Mouse (Mus musculus) limb, embryonic 14.5 days (tissue): ENCODE data around the gene Sptbn1. TPM values are rescaled to one million over a fixed set of nuclear protein-coding genes. Genes with fewer than 3 reads are reported as not detected.

Experiments used
- ATAC-seq: fragments of 200-750 bp; cut with Nextera tagmentation; 2 replicates; pipeline ENCODE4 v1.8.0; 2017; ENCODE audit warnings: low read depth, moderate number of reproducible peaks, moderate TSS enrichment; ENCODE audit not compliant: low FRiP score
- DNase-seq: peaks from one replicate; pipeline ENCODE4 v3.0.0-alpha.2; 2015; ENCODE audit warnings: low spot score
- H3K27ac ChIP-seq: fragments of 300-500 bp; sonication (generic); replicated peaks from 2 replicates; pipeline ENCODE4 v1.5.1; 2014; ENCODE audit warnings: low read depth, mild to moderate bottlenecking, low read length, moderate library complexity, mixed read lengths
- H3K27me3 ChIP-seq: fragments of 300-500 bp; sonication (generic); 2 replicates; pipeline ENCODE4 v1.6.1; 2014; ENCODE audit warnings: low read length, mixed read lengths; ENCODE audit not compliant: control insufficient read depth, insufficient read depth
- H3K36me3 ChIP-seq: fragments of 300-500 bp; sonication (generic); 2 replicates; pipeline ENCODE4 v1.6.1; 2014; ENCODE audit warnings: mild to moderate bottlenecking, low read length, moderate library complexity, mixed read lengths; ENCODE audit not compliant: control insufficient read depth, insufficient read depth
- H3K4me1 ChIP-seq: fragments of 300-500 bp; sonication (generic); 2 replicates; pipeline ENCODE4 v1.6.1; 2014; ENCODE audit warnings: antibody characterized with exemption, low read length, mixed read lengths; ENCODE audit not compliant: control insufficient read depth, insufficient read depth
- H3K4me2 ChIP-seq: fragments of 300-500 bp; sonication (generic); replicated peaks from 2 replicates; pipeline ENCODE4 v1.6.1; 2014; ENCODE audit warnings: low read depth, mild to moderate bottlenecking, low read length, moderate library complexity; ENCODE audit not compliant: severe bottlenecking
- H3K4me3 ChIP-seq: fragments of 300-500 bp; sonication (generic); replicated peaks from 2 replicates; pipeline ENCODE4 v1.5.1; 2014; ENCODE audit warnings: low read length
- H3K9ac ChIP-seq: fragments of 300-500 bp; sonication (generic); 2 replicates; pipeline ENCODE4 v1.6.1; 2014; ENCODE audit warnings: mild to moderate bottlenecking, low read depth, low read length, moderate library complexity; ENCODE audit not compliant: severe bottlenecking
- H3K9me3 ChIP-seq: fragments of 300-500 bp; sonication (generic); 2 replicates; pipeline ENCODE4 v1.6.1; 2016; ENCODE audit warnings: low read length; ENCODE audit not compliant: control insufficient read depth
- POLR2A ChIP-seq: fragments of 200-500 bp; IDR thresholded peaks from 2 replicates; pipeline ENCODE4 v1.8.0; 2012; ENCODE audit warnings: inconsistent platforms, mild to moderate bottlenecking, moderate library complexity, borderline replicate concordance; ENCODE audit not compliant: insufficient read depth, insufficient read length; ENCODE audit errors: extremely low read depth
- WGBS: fragments of 180-500 bp; shearing (Covaris S2); extraction: QIAGEN DNeasy Blood & Tissue Kit; methylation state at CpG from one replicate; pipeline ENCODE4 v1.1.7; 2014; 5-methylcytosine and 5-hydroxymethylcytosine counted together
- polyA plus RNA-seq, 2 experiments: library from polyadenylated mRNA; depleted of rRNA in 1 of 2; stranded (reverse) in 1 of 2; unstranded in 1 of 2; fragments of >200 nt; fragmentation: Nextera tagmentation in 1 of 2; extraction: Ambion mirVana in 1 of 2; gene quantifications; 2 replicates each; pipeline versions ENCODE4 v1.2.1 to v1.2.3; 2012 to 2014

Gene Sptbn1
- polyA plus RNA-seq, 2 experiments = 101 to 120 TPM

DNA sequence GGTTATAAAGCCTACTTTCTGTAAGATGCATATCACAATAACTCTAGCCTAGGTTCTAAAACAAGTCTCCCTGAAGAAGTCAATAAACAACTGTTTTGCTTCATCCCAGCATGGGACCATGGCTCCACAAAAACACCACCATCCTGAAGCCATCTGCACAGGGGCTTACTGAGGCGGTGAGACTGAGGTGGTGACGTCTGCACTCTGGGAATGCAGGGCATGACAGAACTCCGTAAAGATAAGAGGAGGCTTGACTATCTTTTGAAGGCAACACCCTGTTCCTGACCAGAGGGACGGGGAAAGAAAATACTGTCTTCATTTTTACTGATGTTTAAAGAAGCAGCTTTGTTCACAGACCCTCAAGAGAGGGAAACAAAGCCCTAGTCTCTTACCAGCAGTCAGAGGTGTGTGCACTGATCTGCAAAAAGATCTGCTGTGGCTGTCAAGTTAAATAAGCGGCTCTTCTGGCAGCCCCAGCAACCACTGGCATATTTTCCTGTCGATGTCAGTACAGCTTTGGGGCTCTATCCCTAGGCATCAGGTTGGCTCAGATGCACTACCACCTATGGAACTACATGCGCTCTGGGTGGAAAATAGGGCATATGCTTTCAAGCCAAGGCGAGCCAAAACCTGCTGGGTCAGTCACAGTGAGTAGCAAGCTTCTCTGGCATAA, 109.8 kb downstream of the Sptbn1 start:
- no peak for TF ChIP-seq POLR2A
- H3K27me3 ChIP-seq = no peaks in the 10 kb centered on the region
- H3K36me3 ChIP-seq = peaks cover 26% of the 10 kb centered on the region
- H3K9me3 ChIP-seq = no peaks in the 10 kb centered on the region
- WGBS = 66% methylated on average over 8 of the region's 8 CpGs
- ATAC-seq (no peak), DNase-seq (no peak)
- H3K27ac ChIP-seq = no peak overlapping the region
- H3K4me2 ChIP-seq = no peak overlapping the region
- H3K9ac ChIP-seq = no peak overlapping the region
- no peak overlapping the region for H3K4me3 ChIP-seq
- no peaks in the 10 kb centered on the region for H3K4me1 ChIP-seq

DNA sequence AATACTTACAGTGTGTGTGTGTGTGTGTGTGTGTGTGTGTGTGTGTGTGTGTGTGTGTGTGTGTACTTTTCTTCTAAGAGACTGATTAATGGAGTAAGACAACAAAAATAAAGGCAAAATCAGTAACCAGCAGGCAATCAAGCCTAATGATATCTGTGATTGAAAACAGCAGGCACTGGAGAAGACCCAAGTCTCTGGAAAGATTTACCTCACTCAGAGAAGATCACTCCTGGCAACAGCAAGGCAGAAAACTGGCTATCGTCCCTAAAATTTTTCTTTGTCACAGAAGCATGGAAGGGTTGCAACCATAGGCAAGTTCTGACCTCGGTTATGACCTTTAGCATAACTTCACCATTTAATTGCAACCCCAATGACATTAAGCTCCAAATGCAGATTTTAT, 112.1 kb downstream of the Sptbn1 start:
- no peak for TF ChIP-seq POLR2A
- Histone ChIP-seq H3K4me3 (no peak overlapping the region), H3K9ac (no peak overlapping the region), H3K36me3 (peaks cover 47% of the 10 kb centered on the region), H3K9me3 (no peaks in the 10 kb centered on the region), H3K4me1 (no peaks in the 10 kb centered on the region), H3K4me2 (no peak overlapping the region), H3K27me3 (no peaks in the 10 kb centered on the region), H3K27ac (no peak overlapping the region)
- ATAC-seq = no peak
- 78% methylated on average over 2 of the region's 2 CpGs for whole genome bisulfite sequencing
- DNase-seq = peak; percentile 33

DNA sequence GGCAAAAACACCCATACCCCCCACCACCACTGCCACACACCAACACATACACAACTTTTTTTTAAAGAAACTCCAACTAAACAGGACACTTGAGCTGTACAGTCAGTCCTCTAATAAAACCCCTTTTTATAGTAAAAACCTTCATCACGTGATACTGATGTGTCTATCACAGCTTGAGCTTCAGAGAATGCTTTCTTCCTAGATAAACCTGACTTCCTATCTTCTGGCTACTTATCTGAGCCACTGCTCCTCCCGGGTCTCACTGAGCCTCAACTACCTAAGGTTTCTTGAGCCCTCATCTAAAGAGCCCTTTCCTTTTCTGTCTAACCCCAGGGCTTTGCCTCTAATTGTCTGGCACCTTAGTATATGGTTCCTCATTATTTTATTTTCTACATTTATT, 113.0 kb downstream of the Sptbn1 start:
- DNase-seq (no peak), ATAC-seq (no peak)
- Histone ChIP-seq H3K36me3 (peaks cover 56% of the 10 kb centered on the region), H3K9ac (no peak overlapping the region), H3K27me3 (no peaks in the 10 kb centered on the region), H3K4me1 (no peaks in the 10 kb centered on the region), H3K4me3 (no peak overlapping the region), H3K27ac (no peak overlapping the region), H3K4me2 (no peak overlapping the region), H3K9me3 (no peaks in the 10 kb centered on the region)
- no peak for TF ChIP-seq POLR2A
- WGBS = 93% methylated on average over 2 of the region's 2 CpGs

DNA sequence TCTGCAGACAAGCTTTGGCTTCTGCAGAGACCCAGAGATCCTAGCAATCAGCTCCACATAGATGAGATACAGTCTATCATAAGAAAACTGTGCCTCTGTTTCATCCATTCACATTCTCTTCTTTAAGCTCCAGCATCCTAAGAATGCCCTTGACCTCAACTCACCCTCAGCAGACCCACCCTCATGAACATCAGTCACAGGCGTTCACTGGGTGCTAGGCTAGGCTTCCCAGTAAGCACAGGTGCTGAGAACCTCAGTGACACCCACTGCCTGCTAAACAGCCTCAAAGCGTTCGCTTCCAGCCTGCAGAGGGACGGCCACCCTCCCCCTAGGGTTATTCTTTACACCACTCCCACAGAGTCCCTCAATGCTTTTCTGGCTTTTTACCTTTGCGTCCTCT, 119.1 kb downstream of the Sptbn1 start:
- Histone ChIP-seq H3K36me3 (peaks cover 81% of the 10 kb centered on the region), H3K9ac (no peak overlapping the region), H3K4me1 (no peaks in the 10 kb centered on the region), H3K9me3 (no peaks in the 10 kb centered on the region), H3K27ac (no peak overlapping the region), H3K27me3 (no peaks in the 10 kb centered on the region), H3K4me3 (no peak overlapping the region), H3K4me2 (no peak overlapping the region)
- DNase-seq = no peak
- ATAC-seq = no peak
- WGBS = 82% methylated on average over 5 of the region's 5 CpGs
- TF ChIP-seq POLR2A = no peak

DNA sequence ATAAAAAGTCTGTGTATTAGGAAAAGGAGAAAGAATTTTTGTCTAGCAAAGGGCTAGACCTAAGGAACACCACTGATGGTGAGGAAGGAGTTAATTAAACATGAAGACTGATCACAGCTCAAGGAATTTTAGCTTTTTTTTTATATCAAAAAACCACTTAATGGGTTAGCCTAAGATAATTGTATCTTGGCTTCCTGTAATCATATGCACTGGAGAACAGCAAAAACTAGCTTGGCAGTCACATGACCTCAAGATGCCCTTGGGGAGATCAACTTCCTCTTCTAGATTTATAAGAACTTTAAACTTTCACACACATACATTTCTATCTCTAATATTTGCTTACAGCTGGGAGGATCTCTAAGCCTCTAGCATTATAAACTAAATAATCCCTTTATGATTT, 119.6 kb downstream of the Sptbn1 start:
- ATAC-seq (no peak), DNase-seq (no peak)
- no peak overlapping the region for H3K27ac ChIP-seq
- H3K9ac ChIP-seq = no peak overlapping the region
- H3K4me1 ChIP-seq = no peaks in the 10 kb centered on the region
- no peak overlapping the region for H3K4me2 ChIP-seq
- TF ChIP-seq POLR2A = no peak
- H3K9me3 ChIP-seq = no peaks in the 10 kb centered on the region
- H3K36me3 ChIP-seq = peaks cover 81% of the 10 kb centered on the region
- H3K27me3 ChIP-seq = no peaks in the 10 kb centered on the region
- no peak overlapping the region for H3K4me3 ChIP-seq

DNA sequence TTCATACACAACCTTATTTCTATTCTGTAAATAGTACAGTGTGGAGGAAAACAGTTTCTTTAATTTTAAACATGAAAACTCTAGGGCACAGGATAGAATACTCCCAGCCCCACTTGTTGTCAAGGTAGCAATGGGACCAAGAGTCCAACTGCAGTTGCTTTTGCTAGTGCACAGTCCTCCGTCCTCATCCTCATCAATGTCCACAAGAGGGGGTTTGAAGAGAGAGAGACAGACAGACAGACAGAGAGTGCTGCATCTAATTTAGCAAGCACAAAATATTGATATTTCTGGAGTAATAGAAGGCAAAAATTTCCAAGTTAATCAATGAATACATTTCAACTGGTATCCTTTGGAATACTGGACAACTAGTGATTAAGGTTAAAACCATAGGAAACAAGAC, 120.1 kb downstream of the Sptbn1 start:
- Histone ChIP-seq H3K9ac (no peak overlapping the region), H3K27me3 (no peaks in the 10 kb centered on the region), H3K4me1 (no peaks in the 10 kb centered on the region), H3K4me2 (no peak overlapping the region), H3K36me3 (peaks cover 81% of the 10 kb centered on the region), H3K4me3 (no peak overlapping the region), H3K9me3 (no peaks in the 10 kb centered on the region), H3K27ac (no peak overlapping the region)
- DNase-seq (no peak), ATAC-seq (no peak)
- WGBS = 84% methylated on average over 1 of the region's 1 CpGs
- TF ChIP-seq POLR2A = no peak
